Mouse (Mus musculus) thymus, adult 2 months (tissue): ENCODE results near the gene 1700016H13Rik. TPM values are rescaled to one million over a fixed set of nuclear protein-coding genes. Genes with fewer than 3 reads are reported as not detected.

Experiments used
- DNase-seq: peaks from one replicate; pipeline ENCODE4 v3.0.0; 2021
- H3K27ac ChIP-seq: fragments of 200-500 bp; 2 replicates; pipeline ENCODE4 v1.5.1; 2012; ENCODE audit warnings: low read length, control low read depth; ENCODE audit not compliant: control insufficient read depth, insufficient read depth
- H3K27me3 ChIP-seq: fragments of 200-500 bp; 2 replicates; pipeline ENCODE4 v1.6.1; 2012; ENCODE audit warnings: mild to moderate bottlenecking, low read length, moderate library complexity, mixed read lengths; ENCODE audit not compliant: control insufficient read depth, insufficient read depth
- H3K36me3 ChIP-seq: fragments of 200-500 bp; 2 replicates; pipeline ENCODE4 v1.6.1; 2012; ENCODE audit warnings: mild to moderate bottlenecking, low read length, moderate library complexity; ENCODE audit not compliant: control insufficient read depth, insufficient read depth
- H3K4me1 ChIP-seq: fragments of 200-500 bp; replicated peaks from 2 replicates; pipeline ENCODE4 v1.6.1; 2012; ENCODE audit warnings: low read length; ENCODE audit not compliant: control insufficient read depth, insufficient read depth
- H3K4me3 ChIP-seq: fragments of 200-500 bp; 2 replicates; pipeline ENCODE4 v1.5.1; 2012; ENCODE audit warnings: mild to moderate bottlenecking, low read length, control low read depth, moderate library complexity; ENCODE audit not compliant: control insufficient read depth, insufficient read depth
- CTCF ChIP-seq: fragments of 200-500 bp; IDR thresholded peaks from 2 replicates; pipeline ENCODE4 v1.5.1; 2012; ENCODE audit warnings: mild to moderate bottlenecking, control low read depth, low read length, moderate library complexity, borderline replicate concordance; ENCODE audit not compliant: control insufficient read depth, poor library complexity, insufficient read depth; ENCODE audit errors: extremely low read depth
- POLR2A ChIP-seq: fragments of 200-500 bp; IDR thresholded peaks from 2 replicates; pipeline ENCODE4 v1.6.1; 2012; ENCODE audit warnings: mild to moderate bottlenecking, low read length, control low read depth, moderate library complexity; ENCODE audit not compliant: control insufficient read depth, poor library complexity, insufficient read depth; ENCODE audit errors: extremely low read depth
- WGBS: fragments of 180-500 bp; shearing (Covaris S2); methylation state at CpG from one replicate; pipeline ENCODE4 v1.1.7; 2018; 5-methylcytosine and 5-hydroxymethylcytosine counted together
- polyA plus RNA-seq: library from polyadenylated mRNA; depleted of rRNA; stranded (reverse); fragments of >200 nt; gene quantifications from 2 replicates; pipeline ENCODE4 v1.2.3, GENCODE M21; 2012

1700016H13Rik gene
- polyA plus RNA-seq, 1 experiment = 0.15 TPM

DNA sequence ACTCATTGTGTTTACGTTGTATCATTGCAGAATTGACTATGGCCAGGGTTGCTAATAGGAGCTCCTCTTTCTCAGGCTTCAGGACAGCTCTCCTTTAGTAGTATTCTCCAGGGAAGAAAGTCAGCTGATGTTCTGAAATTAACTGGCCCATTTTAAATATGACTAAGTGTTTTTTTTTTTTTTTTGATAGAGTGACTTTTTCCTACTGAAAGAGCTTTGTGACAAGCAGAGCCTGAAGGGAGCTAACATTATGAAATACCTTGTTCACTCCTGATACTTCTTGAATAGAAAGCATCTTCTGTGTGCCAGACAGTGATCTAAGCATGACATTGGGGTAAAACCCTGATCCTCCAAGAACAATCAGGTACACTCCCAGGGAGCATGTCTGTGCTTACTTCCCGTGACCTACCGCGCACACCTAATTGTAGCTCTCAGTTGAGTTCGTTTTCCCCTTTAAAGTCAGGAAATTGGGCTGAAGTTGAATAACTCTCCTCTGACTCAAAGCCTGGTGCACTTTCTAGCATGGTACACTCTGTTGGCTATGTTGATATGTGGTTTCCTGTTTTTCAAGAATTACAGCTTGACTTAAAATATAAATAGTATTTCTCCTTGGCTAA, 42.2 kb upstream of the 1700016H13Rik start:
- Histone ChIP-seq H3K27ac (no peak overlapping the region), H3K36me3 (no peaks in the 10 kb centered on the region), H3K4me3 (no peak overlapping the region), H3K4me1 (peaks cover 19% of the 10 kb centered on the region), H3K27me3 (no peaks in the 10 kb centered on the region)
- TF ChIP-seq POLR2A = no peak
- no peak for TF ChIP-seq CTCF
- no peak for DNase-seq
- WGBS = 23% methylated on average over 5 of the region's 5 CpGs

DNA sequence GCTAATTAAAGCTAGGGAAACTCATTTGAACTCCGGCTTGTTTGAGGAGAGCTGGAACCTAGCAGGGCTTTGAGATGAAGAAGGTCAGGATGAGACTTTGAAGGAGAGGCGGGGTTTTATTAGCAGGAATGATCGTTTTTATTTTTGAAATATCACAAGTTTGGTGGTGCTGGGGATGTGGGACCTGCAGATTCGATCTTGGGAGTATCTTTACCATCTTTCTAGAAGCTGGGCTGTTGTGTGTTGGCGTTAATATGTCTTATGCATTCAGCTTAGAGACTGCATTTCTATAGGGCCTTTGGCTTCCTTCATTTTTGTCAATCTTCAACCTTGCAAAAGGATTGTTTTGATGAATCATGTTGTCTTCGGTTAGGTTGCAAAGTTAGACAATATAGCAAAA, 38.3 kb upstream of the 1700016H13Rik start:
- DNase-seq = no peak
- H3K36me3 ChIP-seq = no peaks in the 10 kb centered on the region
- no peaks in the 10 kb centered on the region for H3K27me3 ChIP-seq
- TF ChIP-seq CTCF (no peak), POLR2A (no peak)
- no peak overlapping the region for H3K4me3 ChIP-seq
- H3K4me1 ChIP-seq = peaks cover 16% of the 10 kb centered on the region
- no peak overlapping the region for H3K27ac ChIP-seq
- 72% methylated on average over 6 of the region's 6 CpGs for WGBS

DNA sequence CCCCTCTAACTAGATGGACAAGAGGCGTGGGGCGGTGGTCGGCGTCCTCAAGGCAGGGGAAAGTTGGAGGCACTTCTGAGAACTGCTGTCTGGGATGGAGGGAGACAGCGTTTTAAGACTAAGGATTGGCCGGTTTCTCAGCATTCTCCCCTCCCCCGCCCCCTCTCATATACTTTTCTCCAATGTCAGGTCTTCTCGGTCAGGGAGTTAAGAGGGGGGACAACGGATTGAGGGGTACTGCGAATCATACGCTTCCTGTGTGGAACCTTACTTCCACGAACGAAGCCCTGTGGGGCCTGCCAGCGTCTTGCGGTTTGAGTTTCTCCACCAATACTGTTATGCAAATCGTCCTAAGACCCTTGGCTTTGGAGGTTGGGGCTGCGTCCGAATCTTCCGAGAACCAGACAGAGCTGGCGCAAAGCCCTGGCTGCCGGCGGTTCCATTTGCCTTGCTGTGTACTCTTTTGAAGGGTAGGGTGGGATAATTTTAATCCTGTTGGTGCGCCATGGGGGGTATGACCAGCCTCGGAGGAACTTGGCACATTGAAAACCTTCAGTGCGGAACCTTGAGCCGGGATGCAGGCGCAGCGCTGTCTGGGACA, 37.3 kb upstream of the 1700016H13Rik start:
- 1% methylated on average over 28 of the region's 28 CpGs for WGBS
- peak; percentile 20 for DNase-seq
- peaks cover 14% of the 10 kb centered on the region for H3K4me1 ChIP-seq
- H3K4me3 ChIP-seq = peak overlapping the region; percentile 69
- no peak for TF ChIP-seq POLR2A
- TF ChIP-seq CTCF = no peak
- no peaks in the 10 kb centered on the region for H3K36me3 ChIP-seq
- no peaks in the 10 kb centered on the region for H3K27me3 ChIP-seq
- no peak overlapping the region for H3K27ac ChIP-seq

DNA sequence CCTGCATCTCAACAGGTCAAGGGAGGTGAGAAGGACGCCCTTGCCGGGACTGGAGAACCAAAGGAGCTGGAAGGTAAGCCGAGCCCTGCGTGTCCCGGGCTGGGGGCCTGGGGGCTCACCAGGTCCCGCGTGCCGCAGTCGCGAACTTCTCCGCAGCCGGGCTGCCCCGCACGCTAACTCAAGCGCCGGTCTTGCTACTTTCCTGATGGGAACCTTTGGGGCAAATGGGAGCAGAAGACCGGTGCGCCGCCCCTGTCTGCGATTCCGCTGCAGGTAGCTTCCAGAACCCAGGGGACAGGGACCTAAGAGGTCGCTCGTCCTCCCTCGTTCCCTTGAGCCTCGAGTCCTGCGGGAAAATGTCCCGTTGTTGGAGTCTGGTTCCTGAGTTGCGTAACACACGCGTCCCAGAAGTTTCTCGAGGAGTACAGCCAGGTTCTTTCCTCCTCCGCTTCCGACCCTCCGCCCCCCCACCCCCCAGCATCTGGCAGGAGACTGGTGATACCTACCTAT, 36.8 kb upstream of the 1700016H13Rik start:
- WGBS = under 1% methylated on average over 34 of the region's 34 CpGs
- H3K4me3 ChIP-seq = peak overlapping the region; percentile 69
- peaks cover 12% of the 10 kb centered on the region for H3K4me1 ChIP-seq
- H3K36me3 ChIP-seq = no peaks in the 10 kb centered on the region
- H3K27ac ChIP-seq = no peak overlapping the region
- DNase-seq = no peak
- TF ChIP-seq CTCF = no peak
- TF ChIP-seq POLR2A = no peak
- no peaks in the 10 kb centered on the region for H3K27me3 ChIP-seq

DNA sequence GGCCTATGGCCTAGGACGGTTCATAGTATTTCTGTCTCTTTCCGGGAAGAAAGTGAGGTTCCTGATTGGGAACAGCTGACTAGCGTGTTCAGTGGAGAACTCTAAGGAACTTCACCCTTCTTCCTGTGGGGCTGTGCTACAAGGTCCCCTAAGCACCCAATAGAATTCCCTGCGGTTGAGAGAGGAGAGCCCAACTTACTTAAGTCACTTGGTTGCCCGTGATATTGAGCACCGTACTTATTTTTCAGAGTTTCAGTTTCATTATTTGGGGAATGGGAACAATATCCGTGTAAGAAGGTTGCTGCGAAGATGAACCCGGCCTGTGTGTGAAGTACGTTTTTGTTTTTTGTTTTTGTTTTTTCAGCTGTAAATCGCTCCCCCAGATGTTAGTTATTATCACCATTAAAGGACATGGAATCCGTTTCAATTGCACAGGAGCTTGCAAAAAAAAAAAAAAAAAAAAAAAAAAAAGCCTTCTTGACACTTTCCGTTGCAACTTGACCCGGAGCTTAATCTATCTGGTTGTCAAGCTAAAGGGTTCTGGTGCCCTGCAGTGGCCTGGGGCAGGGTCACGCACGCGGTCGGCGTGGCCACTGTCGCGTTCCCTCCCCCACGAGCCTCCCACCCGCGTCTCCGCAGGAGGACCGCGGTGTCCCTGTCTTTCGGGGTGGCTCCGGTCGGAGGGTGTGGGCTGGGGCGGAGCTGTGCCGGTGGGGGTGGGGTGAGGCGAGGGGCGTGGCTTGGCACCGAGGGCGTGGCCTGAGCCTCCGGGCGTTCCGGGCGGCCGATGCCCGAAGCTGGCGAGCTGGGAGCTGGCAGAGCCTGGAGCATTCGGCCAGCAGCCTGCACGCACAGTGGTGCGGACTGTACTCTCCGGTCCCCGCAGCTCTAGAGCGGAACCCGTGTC, 36.1 kb upstream of the 1700016H13Rik start, which contains the start of gene Aff1:
Aff1 (plus strand) TSS at position 751 of the 907 bp plus-strand sequence.
- under 1% methylated on average over 50 of the region's 50 CpGs for WGBS

DNA sequence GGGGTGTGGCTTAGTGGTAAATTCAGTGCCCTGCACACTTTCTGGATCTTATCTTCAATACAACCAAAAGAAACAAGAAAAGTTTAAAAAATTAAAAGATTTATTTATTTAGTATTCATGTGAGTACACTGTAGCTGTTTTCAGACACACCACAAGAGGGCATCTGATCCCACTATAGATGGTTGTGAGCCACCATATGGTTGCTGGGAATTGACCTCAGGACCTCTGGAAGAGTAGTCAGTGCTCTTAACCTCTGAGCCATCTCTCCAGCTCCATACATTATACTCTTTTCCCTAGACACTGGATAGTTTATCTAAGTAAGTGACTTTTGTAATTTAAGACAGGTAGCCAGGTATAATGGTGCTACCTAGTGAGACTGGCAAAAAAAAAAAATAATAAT, 35.4 kb upstream of the 1700016H13Rik start:
- TF ChIP-seq CTCF = no peak
- TF ChIP-seq POLR2A = no peak
- no peaks in the 10 kb centered on the region for H3K27me3 ChIP-seq
- no peak for DNase-seq
- no peaks in the 10 kb centered on the region for H3K36me3 ChIP-seq
- peaks cover 9% of the 10 kb centered on the region for H3K4me1 ChIP-seq
- no peak overlapping the region for H3K4me3 ChIP-seq
- no peak overlapping the region for H3K27ac ChIP-seq

More for the DNA sequence above, 36.1 kb upstream of the 1700016H13Rik start, which contains the start of gene Aff1:
- Histone ChIP-seq H3K4me1 (peaks cover 9% of the 10 kb centered on the region), H3K27me3 (no peaks in the 10 kb centered on the region), H3K27ac (peak within 1 kb of the TSS; percentile 75), H3K4me3 (peak within 1 kb of the TSS; percentile 69), H3K36me3 (no peaks in the 10 kb centered on the region)
- TF ChIP-seq POLR2A = peak; percentile 65
- TF ChIP-seq CTCF = peak; percentile 42; the same call in 1 of the 2 replicates
- DNase-seq = peak; percentile 94
